ENCODE assay signal across 20 mouse cellular contexts in genomic region chr3:57988175-57988574, GRCm38 (mm10).
"Had no signal": no experiment of that assay in that cellular context is flagged by ENCODE, and none has a peak within 500 bp of the region (broad histone marks: within the 10 kb centered on the region; RNA-seq: fewer than 3 reads in every experiment).

No protein-coding gene starts in this region.

- H3K9ac ChIP-seq: hindbrain, embryonic 15.5 days; intestine, embryonic 15.5 days; limb, embryonic 13.5 days; liver, embryonic 12.5 days; liver, embryonic 15.5 days; midbrain, embryonic 12.5 days; neural tube, embryonic 13.5 days; stomach, embryonic 15.5 days had no signal

- H3K36me3 ChIP-seq: hindbrain, embryonic 15.5 days; intestine, embryonic 15.5 days; limb, embryonic 10.5 days; limb, embryonic 13.5 days; liver, embryonic 12.5 days; liver, embryonic 15.5 days; midbrain, embryonic 12.5 days; neural tube, embryonic 13.5 days; stomach, embryonic 15.5 days had no signal

- H3K4me3 ChIP-seq: hindbrain, embryonic 15.5 days; intestine, embryonic 15.5 days; layer of hippocampus, adult 2 months; limb, embryonic 10.5 days; limb, embryonic 13.5 days; liver, embryonic 12.5 days; liver, embryonic 15.5 days; midbrain, embryonic 12.5 days; myocyte; neural tube, embryonic 13.5 days; stomach, embryonic 15.5 days had no signal

- H3K27ac ChIP-seq: hindbrain, embryonic 15.5 days; intestine, embryonic 15.5 days; layer of hippocampus, adult 2 months; limb, embryonic 10.5 days; limb, embryonic 13.5 days; liver, embryonic 12.5 days; liver, embryonic 15.5 days; midbrain, embryonic 12.5 days; neural tube, embryonic 13.5 days; stomach, embryonic 15.5 days had no signal

- DNase-seq: kidney, adult 18-20 months; kidney, postnatal 14 days; layer of hippocampus, adult 9-11 months; liver; retina, postnatal 1 day; right cerebral cortex, postnatal 25 days; spleen, adult 18-20 months; thymus, postnatal 25 days had no signal

- H3K9me3 ChIP-seq: hindbrain, embryonic 15.5 days; intestine, embryonic 15.5 days; limb, embryonic 10.5 days; limb, embryonic 13.5 days; liver, embryonic 12.5 days; liver, embryonic 15.5 days; midbrain, embryonic 12.5 days; neural tube, embryonic 13.5 days; stomach, embryonic 15.5 days had no signal

- H3K27me3 ChIP-seq: hindbrain, embryonic 15.5 days; intestine, embryonic 15.5 days; limb, embryonic 13.5 days; liver, embryonic 12.5 days; liver, embryonic 15.5 days; midbrain, embryonic 12.5 days; neural tube, embryonic 13.5 days; stomach, embryonic 15.5 days had no signal

- H3K4me2 ChIP-seq: hindbrain, embryonic 15.5 days; intestine, embryonic 15.5 days; limb, embryonic 13.5 days; liver, embryonic 12.5 days; liver, embryonic 15.5 days; midbrain, embryonic 12.5 days; neural tube, embryonic 13.5 days; stomach, embryonic 15.5 days had no signal

- H3K4me1 ChIP-seq: hindbrain, embryonic 15.5 days; intestine, embryonic 15.5 days; limb, embryonic 10.5 days; limb, embryonic 13.5 days; liver, embryonic 12.5 days; liver, embryonic 15.5 days; neural tube, embryonic 13.5 days; stomach, embryonic 15.5 days had no signal

- ATAC-seq: intestine, embryonic 15.5 days; liver, embryonic 12.5 days; midbrain, embryonic 16.5 days had no signal
